Mouse (Mus musculus) forebrain, embryonic 15.5 days (tissue): ENCODE results near the gene Map2k5. TPM values are rescaled to one million over a fixed set of nuclear protein-coding genes. Genes with fewer than 3 reads are reported as not detected.

Source experiments
- ATAC-seq: fragments of 200-750 bp; cut with Nextera tagmentation; replicated peaks from 2 replicates; pipeline ENCODE4 v1.8.0; 2017; ENCODE audit warnings: mild to moderate bottlenecking, moderate TSS enrichment, moderate library complexity
- H3K27ac ChIP-seq: fragments of 300-500 bp; sonication (generic); replicated peaks from 2 replicates; pipeline ENCODE4 v1.5.1; 2015; ENCODE audit warnings: mild to moderate bottlenecking, inconsistent platforms
- H3K27me3 ChIP-seq: fragments of 300-500 bp; sonication (generic); 2 replicates; pipeline ENCODE4 v1.6.1; 2015; ENCODE audit warnings: inconsistent platforms
- H3K36me3 ChIP-seq: fragments of 300-500 bp; sonication (generic); 2 replicates; pipeline ENCODE4 v1.6.1; 2015; ENCODE audit warnings: mild to moderate bottlenecking, inconsistent platforms
- H3K4me1 ChIP-seq: fragments of 300-500 bp; sonication (generic); 2 replicates; pipeline ENCODE4 v1.6.1; 2015; ENCODE audit warnings: inconsistent platforms
- H3K4me2 ChIP-seq: fragments of 300-500 bp; sonication (generic); replicated peaks from 2 replicates; pipeline ENCODE4 v1.6.1; 2015; ENCODE audit warnings: mild to moderate bottlenecking, inconsistent platforms
- H3K4me3 ChIP-seq: fragments of 300-500 bp; sonication (generic); 2 replicates; pipeline ENCODE4 v1.5.1; 2015; ENCODE audit warnings: mild to moderate bottlenecking, inconsistent platforms
- H3K9ac ChIP-seq: fragments of 300-500 bp; sonication (generic); replicated peaks from 2 replicates; pipeline ENCODE4 v1.6.1; 2015; ENCODE audit warnings: mild to moderate bottlenecking, inconsistent platforms
- H3K9me3 ChIP-seq: fragments of 300-500 bp; sonication (generic); 2 replicates; pipeline ENCODE4 v1.6.1; 2016; ENCODE audit warnings: inconsistent platforms
- WGBS: fragments of 180-500 bp; shearing (Covaris S2); methylation state at CpG from one replicate; pipeline ENCODE4 v1.1.7; 2015; ENCODE audit warnings: mixed read lengths; 5-methylcytosine and 5-hydroxymethylcytosine counted together
- polyA plus RNA-seq: library from polyadenylated mRNA; unstranded; fragments of >200 nt; fragmentation: Nextera tagmentation; extraction: Ambion mirVana; gene quantifications from 2 replicates; pipeline ENCODE4 v1.2.1, GENCODE M21; 2015

Map2k5 gene
- polyA plus RNA-seq, 1 experiment from 2014 or later = 39.8 TPM

DNA sequence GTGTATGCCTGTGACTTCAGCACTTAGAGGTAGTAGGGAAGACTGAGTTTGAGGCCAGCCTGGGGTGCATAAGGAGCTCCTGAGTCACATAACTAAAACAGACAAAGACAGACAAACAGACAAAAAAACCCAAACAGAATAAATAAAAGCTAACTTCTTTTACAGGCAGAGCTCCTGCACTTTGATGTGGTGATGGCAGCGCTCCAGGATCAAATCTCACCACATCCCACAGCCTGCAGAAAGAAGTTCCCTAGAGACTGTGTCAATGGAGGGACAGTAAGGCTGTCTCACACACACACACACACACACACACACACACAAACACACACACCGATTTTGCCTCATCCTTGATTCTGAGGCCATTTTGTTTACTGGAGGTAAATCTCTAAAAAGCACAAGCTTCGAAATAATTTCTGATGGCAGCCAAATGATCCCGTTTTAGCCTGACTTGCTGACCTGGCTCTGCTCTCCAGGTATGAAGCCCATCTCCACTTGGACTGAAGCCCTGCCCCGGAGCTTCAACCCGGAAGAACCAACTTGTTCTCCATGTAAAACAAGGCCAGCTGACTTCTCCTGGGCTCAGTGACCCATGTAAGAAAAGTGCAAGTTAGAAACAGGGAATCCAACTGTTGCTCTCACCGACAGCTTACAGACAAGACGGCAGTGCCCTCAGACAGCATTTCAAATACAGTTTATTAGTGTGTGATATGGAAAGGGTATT, 203.5 kb downstream of the Map2k5 start:
- H3K4me3 ChIP-seq = no peak overlapping the region
- H3K27me3 ChIP-seq = peaks cover under 1% of the 10 kb centered on the region; the same call in 1 of the 2 replicates
- H3K27ac ChIP-seq = no peak overlapping the region
- H3K4me1 ChIP-seq = peaks cover 4% of the 10 kb centered on the region; the same call in 1 of the 2 replicates
- H3K9me3 ChIP-seq = no peaks in the 10 kb centered on the region
- 88% methylated on average over 8 of the region's 8 CpGs for WGBS
- no peak for ATAC-seq
- H3K9ac ChIP-seq = no peak overlapping the region
- no peak overlapping the region for H3K4me2 ChIP-seq
- no peaks in the 10 kb centered on the region for H3K36me3 ChIP-seq

DNA sequence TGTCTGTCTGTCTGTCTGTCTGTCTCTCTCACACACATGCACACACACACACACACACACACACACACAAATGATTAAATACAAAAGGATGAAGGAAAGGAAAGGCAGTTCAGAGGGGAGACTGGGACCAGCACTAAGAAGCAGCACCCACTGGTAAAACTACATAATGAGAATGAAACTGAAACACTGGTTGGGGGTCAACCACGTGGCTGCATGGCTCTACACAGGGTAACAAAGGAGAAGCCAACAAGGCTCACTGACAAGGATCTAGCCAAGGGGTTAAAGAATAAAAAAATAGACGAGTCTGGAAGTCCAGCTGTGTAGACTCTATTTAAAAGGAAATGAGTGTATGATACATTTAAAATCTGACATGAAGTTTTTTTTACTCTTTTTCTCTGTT, 205.8 kb downstream of the Map2k5 start:
- 28% methylated on average over 2 of the region's 2 CpGs for WGBS
- no peaks in the 10 kb centered on the region for H3K36me3 ChIP-seq
- no peaks in the 10 kb centered on the region for H3K27me3 ChIP-seq
- no peak for ATAC-seq
- no peak overlapping the region for H3K9ac ChIP-seq
- H3K4me1 ChIP-seq = peaks cover 3% of the 10 kb centered on the region; the same call in 1 of the 2 replicates
- no peak overlapping the region for H3K4me2 ChIP-seq
- no peak overlapping the region for H3K4me3 ChIP-seq
- no peaks in the 10 kb centered on the region for H3K9me3 ChIP-seq
- no peak overlapping the region for H3K27ac ChIP-seq

DNA sequence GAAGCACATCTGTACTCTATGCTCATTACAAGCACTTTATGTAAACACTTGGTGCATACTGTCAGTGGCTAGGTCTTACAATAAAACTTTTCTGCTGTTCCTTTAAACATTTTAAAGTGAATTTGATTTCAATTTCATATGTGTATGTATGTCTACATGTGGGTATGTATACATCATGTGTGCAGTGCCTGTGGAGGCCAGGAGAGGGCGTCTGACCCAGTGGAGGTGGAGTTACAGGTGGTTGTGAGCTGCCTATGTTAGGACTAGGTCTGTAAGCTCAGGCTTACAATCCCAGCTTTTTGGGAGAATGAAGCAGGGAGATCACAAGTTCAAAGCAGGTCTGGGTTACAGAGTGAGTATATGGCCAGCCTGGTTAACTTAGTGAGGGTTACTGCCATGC, 208.6 kb downstream of the Map2k5 start:
- Histone ChIP-seq H3K27me3 (no peaks in the 10 kb centered on the region), H3K9ac (no peak overlapping the region), H3K9me3 (no peaks in the 10 kb centered on the region), H3K4me1 (0 out of 2 replicates have a peak, but pooled peaks cover 6% of the 10 kb centered on the region), H3K4me3 (no peak overlapping the region), H3K4me2 (no peak overlapping the region), H3K36me3 (no peaks in the 10 kb centered on the region), H3K27ac (no peak overlapping the region)
- 80% methylated on average over 1 of the region's 1 CpGs for WGBS
- ATAC-seq = no peak

- Histone ChIP-seq H3K4me1 (0 out of 2 replicates have a peak, but pooled peaks cover 6% of the 10 kb centered on the region), H3K27me3 (peaks cover 2% of the 10 kb centered on the region; the same call in 1 of the 2 replicates), H3K27ac (no peak overlapping the region), H3K4me2 (no peak overlapping the region), H3K4me3 (no peak overlapping the region), H3K9me3 (no peaks in the 10 kb centered on the region), H3K9ac (no peak overlapping the region), H3K36me3 (no peaks in the 10 kb centered on the region)
- 27% methylated on average over 9 of the region's 9 CpGs for WGBS
- ATAC-seq = no peak
Measured at GRCm38 (mm10) chr9:63165070-63165469, 212.6 kb downstream of the Map2k5 start.

GRCm38 (mm10) chr9:63163756-63164155, 213.9 kb downstream of the Map2k5 start:
- H3K36me3 ChIP-seq = no peaks in the 10 kb centered on the region
- H3K27me3 ChIP-seq = peaks cover 14% of the 10 kb centered on the region; the same call in 1 of the 2 replicates
- 72% methylated on average over 8 of the region's 8 CpGs for WGBS
- H3K4me3 ChIP-seq = no peak overlapping the region
- H3K9ac ChIP-seq = no peak overlapping the region
- no peak overlapping the region for H3K4me2 ChIP-seq
- no peaks in the 10 kb centered on the region for H3K9me3 ChIP-seq
- 0 out of 2 replicates have a peak, but pooled peaks cover 6% of the 10 kb centered on the region for H3K4me1 ChIP-seq
- no peak overlapping the region for H3K27ac ChIP-seq
- no peak for ATAC-seq

DNA sequence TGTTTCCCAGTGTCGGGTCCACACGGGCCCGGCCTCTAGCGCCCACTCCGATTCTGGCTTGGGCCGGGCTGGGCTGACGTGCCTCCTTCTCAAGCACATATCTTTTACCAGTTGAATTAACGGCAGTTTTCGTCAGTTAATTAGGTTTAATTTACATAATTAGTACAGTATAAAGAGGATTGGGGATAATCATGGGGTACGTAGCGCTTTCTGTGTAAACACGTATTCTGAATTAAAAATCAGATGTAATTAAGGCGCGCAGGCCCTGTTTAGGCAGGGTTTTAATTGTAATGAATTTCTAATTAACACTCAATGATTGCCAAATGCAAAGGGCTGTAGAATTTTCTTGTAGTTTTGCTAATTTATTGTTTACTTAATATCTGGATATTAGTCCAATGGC, 225.8 kb downstream of the Map2k5 start:
- WGBS = 4% methylated on average over 14 of the region's 14 CpGs
- peaks cover 96% of the 10 kb centered on the region for H3K27me3 ChIP-seq
- peaks cover 37% of the 10 kb centered on the region for H3K4me1 ChIP-seq
- H3K36me3 ChIP-seq = no peaks in the 10 kb centered on the region
- no peak overlapping the region for H3K27ac ChIP-seq
- ATAC-seq = 0 out of 2 replicates have a peak, but pooled peaks have one; percentile 19
- H3K4me2 ChIP-seq = no peak overlapping the region
- no peaks in the 10 kb centered on the region for H3K9me3 ChIP-seq
- H3K4me3 ChIP-seq = no peak overlapping the region
- no peak overlapping the region for H3K9ac ChIP-seq

- H3K9ac ChIP-seq = no peak overlapping the region
- under 1% methylated on average over 20 of the region's 20 CpGs for WGBS
- peaks cover 96% of the 10 kb centered on the region for H3K27me3 ChIP-seq
- ATAC-seq = 0 out of 2 replicates have a peak, but pooled peaks have one; percentile 19
- no peaks in the 10 kb centered on the region for H3K9me3 ChIP-seq
- H3K4me2 ChIP-seq = no peak overlapping the region
- H3K36me3 ChIP-seq = no peaks in the 10 kb centered on the region
- no peak overlapping the region for H3K4me3 ChIP-seq
- no peak overlapping the region for H3K27ac ChIP-seq
- H3K4me1 ChIP-seq = peaks cover 44% of the 10 kb centered on the region
Measured at GRCm38 (mm10) chr9:63151072-63151870, 226.4 kb downstream of the Map2k5 start.

DNA sequence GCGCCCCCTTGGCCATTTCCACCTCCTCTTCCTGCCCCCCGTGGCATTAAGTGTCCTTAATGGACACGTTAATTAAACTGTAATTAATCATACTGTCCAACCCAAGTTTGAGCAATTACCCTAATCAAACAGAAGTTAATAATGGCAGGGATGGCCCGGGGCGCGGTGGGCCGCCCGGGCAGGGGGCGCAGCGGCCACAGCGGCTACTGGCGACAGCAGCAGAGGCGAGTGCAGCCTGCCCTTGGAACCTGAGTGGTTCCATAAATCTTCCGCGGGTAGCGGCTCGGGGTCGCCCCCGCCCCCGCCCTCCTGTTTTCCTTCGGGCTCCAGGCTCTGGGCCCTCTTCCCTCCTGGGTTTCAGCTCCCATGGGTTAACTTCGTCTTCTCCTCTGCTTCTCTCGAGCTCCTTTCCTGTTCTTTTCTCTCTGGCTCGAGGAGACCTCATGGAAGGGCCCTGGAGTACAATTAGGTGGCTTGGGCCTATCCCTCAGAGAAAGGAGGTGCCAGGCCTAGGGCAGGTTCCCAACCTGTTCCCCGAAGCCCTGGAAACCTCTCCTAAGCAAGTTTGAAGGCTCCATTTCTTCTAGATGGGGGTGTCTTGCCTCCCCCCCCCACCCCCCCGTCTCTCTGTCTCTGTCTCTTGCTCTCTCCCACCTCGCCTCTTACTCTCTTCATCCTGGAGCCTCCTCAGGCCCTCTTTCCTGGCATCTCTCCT, 227.5 kb downstream of the Map2k5 start:
- no peak for ATAC-seq
- no peak overlapping the region for H3K4me3 ChIP-seq

DNA sequence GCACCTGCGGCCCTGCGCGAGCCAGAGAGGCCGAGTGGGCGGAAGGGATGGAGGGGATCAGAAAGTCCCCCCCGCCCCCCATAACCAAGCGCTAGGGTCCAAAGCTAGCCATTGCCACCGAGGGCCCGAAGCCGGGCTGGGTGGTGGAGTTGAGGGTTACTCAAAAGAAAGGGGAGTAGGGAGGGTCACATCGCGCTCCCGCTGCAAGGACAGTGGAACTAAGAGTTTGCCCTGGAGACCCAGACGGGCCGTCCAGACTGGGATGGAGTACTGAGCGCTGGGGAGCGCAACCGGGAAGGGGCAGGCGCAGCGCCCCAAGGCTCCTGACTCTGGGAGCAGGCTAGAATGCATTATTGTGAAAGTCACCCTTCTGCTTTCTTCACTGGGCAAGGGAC, 228.3 kb downstream of the Map2k5 start:
- Histone ChIP-seq H3K4me3 (peak overlapping the region; percentile 40), H3K4me2 (peak overlapping the region; percentile 57), H3K9ac (no peak overlapping the region), H3K36me3 (no peaks in the 10 kb centered on the region), H3K4me1 (peaks cover 61% of the 10 kb centered on the region), H3K27ac (no peak overlapping the region), H3K27me3 (peaks cover 97% of the 10 kb centered on the region), H3K9me3 (no peaks in the 10 kb centered on the region)
- no peak for ATAC-seq
- WGBS = under 1% methylated on average over 20 of the region's 20 CpGs

More for the DNA sequence above, 227.5 kb downstream of the Map2k5 start:
- H3K9me3 ChIP-seq = no peaks in the 10 kb centered on the region
- peaks cover 52% of the 10 kb centered on the region for H3K4me1 ChIP-seq
- H3K36me3 ChIP-seq = no peaks in the 10 kb centered on the region
- H3K9ac ChIP-seq = no peak overlapping the region
- WGBS = 1% methylated on average over 27 of the region's 27 CpGs
- peaks cover 97% of the 10 kb centered on the region for H3K27me3 ChIP-seq
- H3K4me2 ChIP-seq = no peak overlapping the region
- H3K27ac ChIP-seq = no peak overlapping the region

GRCm38 (mm10) chr9:63148410-63149371, 229.0 kb downstream of the Map2k5 start, which contains the start of gene Skor1:
TSS of gene Skor1 (minus strand) at chr9:63148961.
- no peak within 1 kb of the TSS for H3K9ac ChIP-seq
- peak within 1 kb of the TSS; percentile 57 for H3K4me2 ChIP-seq
- H3K4me3 ChIP-seq = peak within 1 kb of the TSS; percentile 40
- peaks cover 67% of the 10 kb centered on the region for H3K4me1 ChIP-seq
- H3K9me3 ChIP-seq = no peaks in the 10 kb centered on the region
- ATAC-seq = no peak
- no peaks in the 10 kb centered on the region for H3K36me3 ChIP-seq
- H3K27ac ChIP-seq = no peak within 1 kb of the TSS
- H3K27me3 ChIP-seq = peaks cover 99% of the 10 kb centered on the region
- WGBS = under 1% methylated on average over 79 of the region's 108 CpGs
